Mouse (Mus musculus): Measurements from ENCODE around the gene Celsr1. TPM values are rescaled to one million over a fixed set of nuclear protein-coding genes. Genes with fewer than 3 reads are reported as not detected.
"Not testable (repeated sequence)": the region's sequence is repeated elsewhere in the genome, so short reads cannot be mapped to it uniquely, and the experiment has no call there.

Gene Celsr1
- polyA plus RNA-seq, 1 experiment from 2014 or later: 1.6 TPM

DNA sequence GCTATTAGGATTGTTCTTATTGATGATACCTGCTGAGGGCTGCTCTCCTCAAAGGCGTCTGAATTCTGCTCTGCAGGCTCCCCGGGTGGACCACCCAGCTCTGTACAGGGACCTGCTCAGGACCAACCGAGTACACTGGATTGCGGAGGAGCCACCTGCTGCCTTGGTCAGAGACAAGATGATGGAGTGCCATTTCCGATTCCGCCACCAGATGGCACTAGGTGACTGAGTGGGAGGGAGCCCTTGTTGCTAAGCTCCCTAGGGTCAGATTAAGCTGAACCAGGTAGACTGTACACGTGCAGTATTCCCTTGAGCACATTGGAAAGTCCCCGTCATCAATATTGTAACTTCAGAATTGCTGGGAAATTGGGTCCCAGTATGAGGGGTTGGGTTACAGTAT, 137.3 kb downstream of the Celsr1 start:
- no peak overlapping the region for H3K4me3 ChIP-seq
- no peak overlapping the region for H3K4me2 ChIP-seq
- ATAC-seq (ENCODE audit: low FRiP score, low read depth): no peak
- WGBS: 16% methylated on average over 8 of the region's 8 CpGs
- H3K9ac ChIP-seq: no peak overlapping the region
- no peaks in the 10 kb centered on the region for H3K27me3 ChIP-seq
- H3K27ac ChIP-seq (replicated peaks): no peak overlapping the region
- H3K36me3 ChIP-seq: peaks cover 47% of the 10 kb centered on the region
- peaks cover 23% of the 10 kb centered on the region for H3K4me1 ChIP-seq (replicated peaks)
- no peaks in the 10 kb centered on the region for H3K9me3 ChIP-seq

- H3K4me2 ChIP-seq: no peak overlapping the region
- peaks cover 23% of the 10 kb centered on the region for H3K4me1 ChIP-seq (replicated peaks)
- peak overlapping the region; percentile 74; the same call in 1 of the 2 replicates for H3K27ac ChIP-seq (replicated peaks)
- H3K9me3 ChIP-seq: no peaks in the 10 kb centered on the region
- H3K9ac ChIP-seq: no peak overlapping the region
- no peaks in the 10 kb centered on the region for H3K27me3 ChIP-seq
- 89% methylated on average over 7 of the region's 7 CpGs for WGBS
- no peak for ATAC-seq (ENCODE audit: low FRiP score, low read depth)
- H3K4me3 ChIP-seq: no peak overlapping the region
- H3K36me3 ChIP-seq: peaks cover 49% of the 10 kb centered on the region
Observed at GRCm38 (mm10) chr15:85893871-85894270, 139.7 kb downstream of the Celsr1 start.

DNA sequence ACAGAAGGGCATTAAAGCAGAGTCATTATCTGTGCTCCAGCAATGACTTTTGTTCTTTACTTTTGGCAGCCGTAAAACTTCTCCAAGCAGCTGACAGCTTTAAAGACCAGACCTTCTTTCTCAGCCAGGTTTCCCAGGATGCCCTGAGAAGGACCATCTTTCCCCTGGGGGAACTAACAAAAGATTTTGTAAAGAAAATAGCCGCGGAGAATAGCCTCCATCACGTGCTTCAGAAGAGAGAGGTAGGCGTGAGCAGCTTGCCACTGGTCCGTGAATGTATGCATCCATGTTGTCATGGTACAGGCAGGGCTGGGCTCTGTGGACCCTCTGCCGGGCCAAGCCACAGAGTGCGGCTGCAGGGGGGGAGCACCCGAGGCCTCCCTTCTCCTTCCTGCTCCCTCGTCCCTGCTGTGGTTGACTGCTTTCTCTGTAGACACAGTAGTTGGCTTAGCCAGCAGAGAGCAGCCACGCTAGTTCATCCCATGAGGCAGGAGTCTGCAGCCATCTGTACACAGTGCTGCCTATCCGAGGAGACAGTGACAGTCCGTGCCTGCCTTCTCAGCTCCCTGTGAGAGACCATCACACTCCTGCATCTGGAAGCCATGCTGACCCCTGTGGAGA, 141.0 kb downstream of the Celsr1 start:
- H3K27me3 ChIP-seq: no peaks in the 10 kb centered on the region
- no peaks in the 10 kb centered on the region for H3K9me3 ChIP-seq
- no peak overlapping the region for H3K9ac ChIP-seq
- H3K4me1 ChIP-seq (replicated peaks): peaks cover 23% of the 10 kb centered on the region
- H3K27ac ChIP-seq (replicated peaks): peak overlapping the region; percentile 74
- peaks cover 41% of the 10 kb centered on the region for H3K36me3 ChIP-seq
- WGBS: 31% methylated on average over 13 of the region's 13 CpGs
- H3K4me2 ChIP-seq: no peak overlapping the region
- H3K4me3 ChIP-seq: no peak overlapping the region
- peak; percentile 89 for ATAC-seq (ENCODE audit: low FRiP score, low read depth)

- no peak overlapping the region for H3K4me2 ChIP-seq
- peak overlapping the region; percentile 50 for H3K27ac ChIP-seq (replicated peaks)
- peaks cover 23% of the 10 kb centered on the region for H3K4me1 ChIP-seq (replicated peaks)
- H3K9ac ChIP-seq: no peak overlapping the region
- no peak overlapping the region for H3K4me3 ChIP-seq
- no peaks in the 10 kb centered on the region for H3K27me3 ChIP-seq
- H3K36me3 ChIP-seq: peaks cover 37% of the 10 kb centered on the region
- ATAC-seq (ENCODE audit: low FRiP score, low read depth): no peak
- WGBS: 44% methylated on average over 10 of the region's 10 CpGs
- no peaks in the 10 kb centered on the region for H3K9me3 ChIP-seq
Observed at GRCm38 (mm10) chr15:85891971-85892370, 141.6 kb downstream of the Celsr1 start.

DNA sequence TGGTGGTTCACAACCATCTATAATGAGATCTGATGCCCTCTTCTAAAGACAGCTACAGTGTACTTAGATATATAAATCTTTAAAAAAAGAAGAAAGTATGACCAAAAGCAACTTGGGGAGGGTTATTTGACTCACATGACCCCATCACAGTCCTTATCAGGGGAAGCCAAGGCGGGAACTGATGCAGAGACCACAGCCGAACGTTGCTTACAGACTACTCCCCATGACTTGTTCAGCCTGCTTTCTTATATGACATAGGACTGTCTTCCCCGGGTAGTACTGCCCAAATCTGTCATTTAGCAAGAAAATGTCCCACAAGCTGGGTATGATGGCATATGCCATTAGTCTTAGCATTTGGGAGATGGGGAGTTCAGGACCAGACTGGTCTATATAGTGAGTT, 144.3 kb downstream of the Celsr1 start:
- Histone ChIP-seq H3K36me3 (peaks cover 45% of the 10 kb centered on the region), H3K9me3 (no peaks in the 10 kb centered on the region), H3K27me3 (no peaks in the 10 kb centered on the region), H3K4me3 (no peak overlapping the region), H3K4me1 (replicated peaks) (peaks cover 23% of the 10 kb centered on the region), H3K4me2 (no peak overlapping the region), H3K9ac (no peak overlapping the region), H3K27ac (replicated peaks) (no peak overlapping the region)
- WGBS: 96% methylated on average over 4 of the region's 4 CpGs
- no peak for ATAC-seq (ENCODE audit: low FRiP score, low read depth)

DNA sequence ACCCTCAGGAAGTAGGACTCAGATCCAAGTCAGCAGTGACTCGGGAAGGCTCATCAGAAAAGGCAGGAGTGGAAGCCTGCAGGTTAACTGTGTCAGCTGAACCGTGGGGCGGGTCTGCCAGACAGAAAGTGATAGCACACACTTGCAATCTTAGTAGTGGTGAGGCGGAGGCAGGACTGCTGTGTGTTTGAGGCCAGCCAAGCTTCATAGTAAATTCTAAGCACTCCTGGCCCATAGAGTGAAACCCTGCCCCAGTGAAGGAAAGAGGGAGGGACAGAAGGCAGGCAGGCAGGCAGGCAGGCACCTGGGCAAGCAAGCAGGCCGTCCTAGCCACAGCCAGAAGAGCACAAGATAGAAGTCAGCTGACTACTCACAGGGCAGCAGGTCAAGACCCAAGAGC, 148.0 kb downstream of the Celsr1 start:
- WGBS: 92% methylated on average over 5 of the region's 5 CpGs
- Histone ChIP-seq H3K9me3 (no peaks in the 10 kb centered on the region), H3K4me3 (no peak overlapping the region), H3K27ac (replicated peaks) (no peak overlapping the region), H3K27me3 (no peaks in the 10 kb centered on the region), H3K9ac (no peak overlapping the region), H3K4me1 (replicated peaks) (peaks cover 4% of the 10 kb centered on the region), H3K36me3 (peaks cover 39% of the 10 kb centered on the region), H3K4me2 (no peak overlapping the region)
- ATAC-seq (ENCODE audit: low FRiP score, low read depth): no peak

DNA sequence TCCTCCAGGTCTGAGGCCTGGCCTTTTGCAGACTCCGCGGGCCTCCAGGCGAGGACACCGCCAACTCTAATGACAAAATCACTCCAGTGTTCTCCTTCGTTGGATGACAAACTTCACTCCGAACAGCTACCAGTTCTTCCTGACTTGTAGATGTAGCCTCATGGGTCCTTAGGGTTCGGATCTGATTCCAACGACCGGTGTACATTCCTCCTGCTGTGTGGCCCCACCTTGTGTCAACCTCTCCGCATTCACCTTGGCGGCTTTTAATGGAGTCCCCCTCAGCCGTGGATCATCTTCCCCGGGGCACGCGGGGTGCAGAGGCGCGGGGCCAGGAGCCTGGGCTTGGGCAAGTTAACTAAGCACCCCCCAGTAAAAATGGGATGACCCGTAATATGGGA, 154.1 kb downstream of the Celsr1 start:
- ATAC-seq (ENCODE audit: low FRiP score, low read depth): no peak
- peaks cover 23% of the 10 kb centered on the region for H3K4me1 ChIP-seq (replicated peaks)
- H3K36me3 ChIP-seq: peaks cover 12% of the 10 kb centered on the region
- H3K27ac ChIP-seq (replicated peaks): peak overlapping the region; percentile 82
- peak overlapping the region; percentile 67 for H3K9ac ChIP-seq
- H3K4me3 ChIP-seq: peak overlapping the region; percentile 57
- 1% methylated on average over 18 of the region's 18 CpGs for WGBS
- no peaks in the 10 kb centered on the region for H3K9me3 ChIP-seq
- no peaks in the 10 kb centered on the region for H3K27me3 ChIP-seq
- peak overlapping the region; percentile 92 for H3K4me2 ChIP-seq

GRCm38 (mm10) chr15:85878848-85879497, 154.6 kb downstream of the Celsr1 start, which contains the start of gene Trmu:
Gene Trmu (plus strand): TSS chr15:85879312.
- peak within 1 kb of the TSS; percentile 88 for H3K27ac ChIP-seq (replicated peaks)
- H3K36me3 ChIP-seq: peaks cover 11% of the 10 kb centered on the region

GRCm38 (mm10) chr15:85877336-85877735, 156.2 kb downstream of the Celsr1 start:
- Histone ChIP-seq H3K4me3 (no peak overlapping the region), H3K9me3 (no peaks in the 10 kb centered on the region), H3K9ac (no peak overlapping the region), H3K4me1 (replicated peaks) (peaks cover 23% of the 10 kb centered on the region), H3K27ac (replicated peaks) (no peak overlapping the region), H3K36me3 (no peaks in the 10 kb centered on the region), H3K27me3 (no peaks in the 10 kb centered on the region), H3K4me2 (no peak overlapping the region)
- no peak for ATAC-seq (ENCODE audit: low FRiP score, low read depth)
- WGBS: 92% methylated on average over 7 of the region's 7 CpGs

More at GRCm38 (mm10) chr15:85878848-85879497, 154.6 kb downstream of the Celsr1 start, which contains the start of gene Trmu:
- Histone ChIP-seq H3K4me1 (replicated peaks) (peaks cover 23% of the 10 kb centered on the region), H3K9ac (peak within 1 kb of the TSS; percentile 67), H3K4me2 (peak within 1 kb of the TSS; percentile 92), H3K4me3 (peak within 1 kb of the TSS; percentile 57), H3K9me3 (no peaks in the 10 kb centered on the region), H3K27me3 (no peaks in the 10 kb centered on the region)
- WGBS: under 1% methylated on average over 47 of the region's 50 CpGs
- ATAC-seq (ENCODE audit: low FRiP score, low read depth): peak; percentile 98

- H3K9me3 ChIP-seq: no peaks in the 10 kb centered on the region
- 49% methylated on average over 6 of the region's 6 CpGs for WGBS
- H3K4me1 ChIP-seq (replicated peaks): no peaks in the 10 kb centered on the region
- no peak overlapping the region for H3K27ac ChIP-seq (replicated peaks)
- H3K4me3 ChIP-seq: no peak overlapping the region
- ATAC-seq (ENCODE audit: low FRiP score, low read depth): no peak
- H3K4me2 ChIP-seq: no peak overlapping the region
- no peak overlapping the region for H3K9ac ChIP-seq
- no peaks in the 10 kb centered on the region for H3K27me3 ChIP-seq
- no peaks in the 10 kb centered on the region for H3K36me3 ChIP-seq
Observed at GRCm38 (mm10) chr15:85867696-85868095, 165.9 kb downstream of the Celsr1 start.

- not testable (repeated sequence) for H3K27ac ChIP-seq (replicated peaks); H3K27me3 ChIP-seq; H3K36me3 ChIP-seq; H3K4me3 ChIP-seq; H3K4me1 ChIP-seq (replicated peaks); H3K9ac ChIP-seq; H3K9me3 ChIP-seq; ATAC-seq (ENCODE audit: low FRiP score, low read depth); H3K4me2 ChIP-seq
- 91% methylated on average over 7 of the region's 7 CpGs for WGBS
Observed at GRCm38 (mm10) chr15:85865913-85866312, 167.7 kb downstream of the Celsr1 start.

DNA sequence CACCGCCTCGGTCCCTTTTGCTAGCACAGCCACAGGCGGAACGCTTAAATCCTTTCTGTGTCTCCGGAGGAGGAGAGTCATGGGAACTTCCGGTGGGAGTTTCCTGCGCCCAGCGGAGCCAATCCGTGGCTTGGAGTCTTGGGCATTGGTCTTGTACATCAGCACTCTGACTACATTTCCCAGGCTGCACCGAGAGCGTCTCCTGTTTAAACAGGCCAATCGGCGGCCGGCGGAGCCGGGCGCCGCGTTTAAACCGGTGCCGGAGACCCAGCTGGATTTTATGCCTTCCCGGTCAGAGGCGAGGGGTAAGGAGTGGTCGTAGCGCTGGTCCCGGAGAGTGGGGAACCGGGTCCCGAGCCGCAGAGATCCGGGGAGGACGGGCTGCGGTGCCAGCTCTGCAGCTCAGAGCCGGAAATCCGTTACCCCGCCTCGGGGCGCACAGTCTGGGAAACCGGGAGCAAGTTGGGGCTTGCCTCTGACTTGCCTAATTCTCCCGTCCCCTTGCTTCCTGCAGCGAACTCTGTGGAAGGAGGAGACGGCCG, 174.0 kb downstream of the Celsr1 start, which contains the start of gene Gtse1:
Gene Gtse1, plus strand, starts transcription at position 256 of the 542 bp plus-strand sequence.
- no peaks in the 10 kb centered on the region for H3K27me3 ChIP-seq
- H3K9me3 ChIP-seq: no peaks in the 10 kb centered on the region
- H3K4me2 ChIP-seq: peak within 1 kb of the TSS; percentile 85
- H3K36me3 ChIP-seq: no peaks in the 10 kb centered on the region
- H3K27ac ChIP-seq (replicated peaks): peak within 1 kb of the TSS; percentile 83
- WGBS: under 1% methylated on average over 42 of the region's 42 CpGs
- peaks cover 25% of the 10 kb centered on the region for H3K4me1 ChIP-seq (replicated peaks)
- peak; percentile 99 for ATAC-seq (ENCODE audit: low FRiP score, low read depth)
- H3K4me3 ChIP-seq: peak within 1 kb of the TSS; percentile 55
- H3K9ac ChIP-seq: peak within 1 kb of the TSS; percentile 85
